Mouse (Mus musculus) lung, postnatal 0 days (tissue): ENCODE results near the gene Banf2.

Source experiments
- CTCF ChIP-seq: IDR thresholded peaks from 2 replicates; pipeline ENCODE4 v1.5.1; 2016; ENCODE audit warnings: antibody characterized with exemption, mild to moderate bottlenecking
- EP300 ChIP-seq: IDR thresholded peaks from 2 replicates; pipeline ENCODE4 v1.6.1; 2016; ENCODE audit warnings: antibody characterized with exemption, mild to moderate bottlenecking, control low read depth

- TF ChIP-seq EP300 (no peak), CTCF (no peak)
Observed at GRCm38 (mm10) chr2:144072642-144073041, 39.8 kb downstream of the Banf2 start.
